Mouse (Mus musculus) liver (tissue): ENCODE results near the gene Parp9.

Experiments used
- DNase-seq: peaks from one replicate; pipeline ENCODE4 v3.0.0-alpha.2; 2020; ENCODE audit warnings: mixed read lengths

The Parp9 gene

GRCm38 (mm10) chr16:36008396-36008795, 70.1 kb downstream of the Parp9 start:
- no peak for DNase-seq

- DNase-seq, result no peak
Observed at GRCm38 (mm10) chr16:36016335-36016734, 78.1 kb downstream of the Parp9 start.
